Mouse (Mus musculus): ENCODE data around the gene Hist2h2aa1. TPM values are rescaled to one million over a fixed set of nuclear protein-coding genes. Genes with fewer than 3 reads are reported as not detected.
"Not testable (repeated sequence)": the region's sequence is repeated elsewhere in the genome, so short reads cannot be mapped to it uniquely, and the experiment has no call there.

Gene Hist2h2aa1
- polyA plus RNA-seq, 1 experiment, result 90.6 TPM

GRCm38 (mm10) chr3:96273591-96274465, 28.5 kb downstream of the Hist2h2aa1 start:
- DNase-seq (ENCODE audit: low read depth), result no peak
- TF ChIP-seq POLR2A (IDR thresholded peaks at IDR 0.05; ENCODE audit: borderline replicate concordance, extremely low read depth, insufficient read depth, insufficient read length, poor library complexity, severe bottlenecking) (no peak), CTCF (IDR thresholded peaks at IDR 0.05; ENCODE audit: borderline replicate concordance, extremely low read depth, insufficient read depth, insufficient read length) (no peak)

GRCm38 (mm10) chr3:96277428-96277799, 32.1 kb downstream of the Hist2h2aa1 start:
- TF ChIP-seq POLR2A (IDR thresholded peaks at IDR 0.05; ENCODE audit: borderline replicate concordance, extremely low read depth, insufficient read depth, insufficient read length, poor library complexity, severe bottlenecking), result no peak
- TF ChIP-seq CTCF (IDR thresholded peaks at IDR 0.05; ENCODE audit: borderline replicate concordance, extremely low read depth, insufficient read depth, insufficient read length), result no peak; the same call in 1 of the 2 replicates
- DNase-seq (ENCODE audit: low read depth), result peak; percentile 58

GRCm38 (mm10) chr3:96277800-96278624, 32.7 kb downstream of the Hist2h2aa1 start:
- peak; percentile 98 for DNase-seq (ENCODE audit: low read depth)
- TF ChIP-seq POLR2A (IDR thresholded peaks at IDR 0.05; ENCODE audit: borderline replicate concordance, extremely low read depth, insufficient read depth, insufficient read length, poor library complexity, severe bottlenecking), result peak; percentile 14; the same call in 1 of the 2 replicates
- TF ChIP-seq CTCF (IDR thresholded peaks at IDR 0.05; ENCODE audit: borderline replicate concordance, extremely low read depth, insufficient read depth, insufficient read length), result peak; percentile 95

GRCm38 (mm10) chr3:96280660-96281059, 35.4 kb downstream of the Hist2h2aa1 start:
- TF ChIP-seq POLR2A (IDR thresholded peaks at IDR 0.05; ENCODE audit: borderline replicate concordance, extremely low read depth, insufficient read depth, insufficient read length, poor library complexity, severe bottlenecking) (no peak), CTCF (IDR thresholded peaks at IDR 0.05; ENCODE audit: borderline replicate concordance, extremely low read depth, insufficient read depth, insufficient read length) (no peak)

GRCm38 (mm10) chr3:96284457-96284856, 39.2 kb downstream of the Hist2h2aa1 start:
- TF ChIP-seq CTCF (IDR thresholded peaks at IDR 0.05; ENCODE audit: borderline replicate concordance, extremely low read depth, insufficient read depth, insufficient read length), result peak; percentile 57; the same call in 1 of the 2 replicates
- TF ChIP-seq POLR2A (IDR thresholded peaks at IDR 0.05; ENCODE audit: borderline replicate concordance, extremely low read depth, insufficient read depth, insufficient read length, poor library complexity, severe bottlenecking), result no peak
- DNase-seq (ENCODE audit: low read depth), result peak; percentile 68

More at GRCm38 (mm10) chr3:96280660-96281059, 35.4 kb downstream of the Hist2h2aa1 start:
- no peak for DNase-seq (ENCODE audit: low read depth)

GRCm38 (mm10) chr3:96287334-96287733, 42.0 kb downstream of the Hist2h2aa1 start:
- DNase-seq (ENCODE audit: low read depth), result not testable (repeated sequence)

- no peak for DNase-seq (ENCODE audit: low read depth)
- no peak for TF ChIP-seq CTCF (IDR thresholded peaks at IDR 0.05; ENCODE audit: borderline replicate concordance, extremely low read depth, insufficient read depth, insufficient read length)
- TF ChIP-seq POLR2A (IDR thresholded peaks at IDR 0.05; ENCODE audit: borderline replicate concordance, extremely low read depth, insufficient read depth, insufficient read length, poor library complexity, severe bottlenecking), result no peak
These were observed 43.9 kb downstream of the Hist2h2aa1 start for GRCm38 (mm10) chr3:96289201-96289600.

GRCm38 (mm10) chr3:96290727-96291126, 45.4 kb downstream of the Hist2h2aa1 start:
- DNase-seq (ENCODE audit: low read depth), result not testable (repeated sequence)

GRCm38 (mm10) chr3:96292641-96293040, 47.3 kb downstream of the Hist2h2aa1 start:
- TF ChIP-seq POLR2A (IDR thresholded peaks at IDR 0.05; ENCODE audit: borderline replicate concordance, extremely low read depth, insufficient read depth, insufficient read length, poor library complexity, severe bottlenecking) (no peak), CTCF (IDR thresholded peaks at IDR 0.05; ENCODE audit: borderline replicate concordance, extremely low read depth, insufficient read depth, insufficient read length) (no peak)
- peak; percentile 35 for DNase-seq (ENCODE audit: low read depth)

- DNase-seq (ENCODE audit: low read depth), result no peak
- TF ChIP-seq POLR2A (IDR thresholded peaks at IDR 0.05; ENCODE audit: borderline replicate concordance, extremely low read depth, insufficient read depth, insufficient read length, poor library complexity, severe bottlenecking) (no peak), CTCF (IDR thresholded peaks at IDR 0.05; ENCODE audit: borderline replicate concordance, extremely low read depth, insufficient read depth, insufficient read length) (no peak)
These were observed 48.1 kb downstream of the Hist2h2aa1 start for GRCm38 (mm10) chr3:96293368-96293767.

GRCm38 (mm10) chr3:96293787-96294186, 48.5 kb downstream of the Hist2h2aa1 start, which contains the start of gene Fcgr1:
Gene Fcgr1 (minus strand): TSS chr3:96293969.
- TF ChIP-seq CTCF (IDR thresholded peaks at IDR 0.05; ENCODE audit: borderline replicate concordance, extremely low read depth, insufficient read depth, insufficient read length) (no peak), POLR2A (IDR thresholded peaks at IDR 0.05; ENCODE audit: borderline replicate concordance, extremely low read depth, insufficient read depth, insufficient read length, poor library complexity, severe bottlenecking) (no peak)

More at GRCm38 (mm10) chr3:96293787-96294186, 48.5 kb downstream of the Hist2h2aa1 start, which contains the start of gene Fcgr1:
- no peak for DNase-seq (ENCODE audit: low read depth)

Other genes with a start within 250 kb of the Hist2h2aa1 start
- 180 and 199 TPM in 2 replicates for gene Plekho1, start 249.5 kb upstream of the Hist2h2aa1 start, polyA plus RNA-seq (2012; rRNA removed)
- 30.8 and 31.3 TPM in 2 replicates for gene Vps45, start 187.0 kb upstream of the Hist2h2aa1 start, polyA plus RNA-seq (2012; rRNA removed)
- 7.0 and 8.6 TPM in 2 replicates for gene Otud7b, start 141.0 kb upstream of the Hist2h2aa1 start, polyA plus RNA-seq (2012; rRNA removed)
- gene Mtmr11, start 83.5 kb upstream of the Hist2h2aa1 start, polyA plus RNA-seq (2012; rRNA removed), result 10.1 and 10.2 TPM in 2 replicates
- gene Sf3b4, start 73.2 kb upstream of the Hist2h2aa1 start, polyA plus RNA-seq (2012; rRNA removed), result 112 and 140 TPM in 2 replicates
- 101 and 136 TPM in 2 replicates for gene Sv2a, start 64.3 kb upstream of the Hist2h2aa1 start, polyA plus RNA-seq (2012; rRNA removed)
- gene Bola1, start 25.8 kb upstream of the Hist2h2aa1 start, polyA plus RNA-seq (2012; rRNA removed), result 48.1 and 54.5 TPM in 2 replicates
- gene Hist2h2ab, start 25.6 kb upstream of the Hist2h2aa1 start, polyA plus RNA-seq (2012; rRNA removed), result 2.2 and 10.2 TPM in 2 replicates
- 8.3 and 12.6 TPM in 2 replicates for gene Hist2h2ac, start 24.6 kb upstream of the Hist2h2aa1 start, polyA plus RNA-seq (2012; rRNA removed)
- 12.3 and 19.6 TPM in 2 replicates for gene Hist2h2be, start 24.4 kb upstream of the Hist2h2aa1 start, polyA plus RNA-seq (2012; rRNA removed)
- gene Hist2h3c2, start 6.4 kb upstream of the Hist2h2aa1 start, polyA plus RNA-seq (2012; rRNA removed), result 62.0 and 84.4 TPM in 2 replicates
- 7.9 and 27.8 TPM in 2 replicates for gene Hist2h2aa2, start 5.2 kb upstream of the Hist2h2aa1 start, polyA plus RNA-seq (2012; rRNA removed)
- not detected in 2 replicates for gene Hist2h3c1, start 1.2 kb downstream of the Hist2h2aa1 start, polyA plus RNA-seq (2012; rRNA removed)
- gene Hist2h4, start 17.8 kb downstream of the Hist2h2aa1 start, polyA plus RNA-seq (2012; rRNA removed), result 5.9 and 7.0 TPM in 2 replicates
- 76.5 and 89.8 TPM in 2 replicates for gene Hist2h3b, start 23.2 kb downstream of the Hist2h2aa1 start, polyA plus RNA-seq (2012; rRNA removed)
- gene Hist2h2bb, start 24.3 kb downstream of the Hist2h2aa1 start, polyA plus RNA-seq (2012; rRNA removed), result 9.3 and 14.5 TPM in 2 replicates
- gene Fcgr1, start 48.5 kb downstream of the Hist2h2aa1 start, polyA plus RNA-seq (2012; rRNA removed), result 1.4 and 1.8 TPM in 2 replicates
- gene BC107364, start 206.8 kb downstream of the Hist2h2aa1 start, polyA plus RNA-seq (2012; rRNA removed), result 0.05 TPM in 1 of 2 replicates, not detected in the other